ENCODE assay signal across 8 mouse cellular contexts in the genomic region with DNA sequence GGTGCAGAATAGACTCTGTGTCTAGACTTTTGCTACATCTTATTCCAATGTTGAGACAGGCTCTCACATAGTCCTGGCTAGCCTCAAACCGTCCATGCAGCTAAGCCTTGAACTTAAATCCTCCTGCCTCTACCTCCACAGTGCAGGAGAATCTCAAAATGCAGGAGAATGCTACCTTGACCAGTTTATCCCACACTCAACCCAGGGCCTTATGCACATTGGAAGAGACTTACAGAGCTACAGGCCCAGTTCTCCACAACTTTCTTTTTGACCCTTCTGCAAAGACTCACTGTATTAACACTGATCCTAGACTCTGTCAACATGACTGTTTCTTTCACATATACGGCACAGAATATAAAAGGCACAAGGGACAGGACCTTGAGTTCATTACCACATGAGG. TPM values are rescaled to one million over a fixed set of nuclear protein-coding genes. Genes with fewer than 3 reads are reported as not detected.
DNase-seq lines count a peak whose midpoint lies in the region; ATAC-seq lines count a peak whose summit lies in the region.

No protein-coding gene starts in this region.

- 57% methylated on average over 2 of the region's 2 CpGs for whole genome bisulfite sequencing in kidney, embryonic 14.5 days
- 63% methylated on average over 2 of the region's 2 CpGs for WGBS in embryonic facial prominence, embryonic 13.5 days
- 67% methylated on average over 2 of the region's 2 CpGs for WGBS in hindbrain, embryonic 15.5 days
- WGBS in midbrain, embryonic 12.5 days = 75% methylated on average over 2 of the region's 2 CpGs

- intact Hi-C loops in gastrocnemius, postnatal 14 days (cut with DNase I; ENCODE audit: low total_unique reads) = no loop called here

- H3K4me3 ChIP-seq in kidney, embryonic 14.5 days (ENCODE audit: low read length) = peak overlapping the region; percentile 89; the same call in 1 of the 2 replicates
- H3K4me3 ChIP-seq in embryonic facial prominence, embryonic 13.5 days = peak overlapping the region; percentile 3; the same call in 1 of the 2 replicates
- H3K4me3 ChIP-seq in hindbrain, embryonic 15.5 days = peak overlapping the region; percentile 90
- 0 out of 2 replicates have a peak overlapping the region, but pooled peaks have one; percentile 2 for H3K4me3 ChIP-seq in midbrain, embryonic 12.5 days

- no peak for DNase-seq in kidney, adult 9 months
- DNase-seq in Muller cell, postnatal 12 days (ENCODE audit: inconsistent ontology term) = no peak
- no peak for DNase-seq in gastrocnemius, postnatal 14 days
- no peak for DNase-seq in spleen, postnatal 14 days (ENCODE audit: low spot score in 2 of 2)

- H3K27me3 ChIP-seq in kidney, embryonic 14.5 days (ENCODE audit: control insufficient read depth, insufficient read depth, low read length) = no peaks in the 10 kb centered on the region
- H3K27me3 ChIP-seq in embryonic facial prominence, embryonic 13.5 days = no peaks in the 10 kb centered on the region
- H3K27me3 ChIP-seq in hindbrain, embryonic 15.5 days = no peaks in the 10 kb centered on the region
- no peaks in the 10 kb centered on the region for H3K27me3 ChIP-seq in midbrain, embryonic 12.5 days

- H3K36me3 ChIP-seq in kidney, embryonic 14.5 days (ENCODE audit: control insufficient read depth, insufficient read depth, low read length) = no peaks in the 10 kb centered on the region
- H3K36me3 ChIP-seq in embryonic facial prominence, embryonic 13.5 days = peaks cover 3% of the 10 kb centered on the region; the same call in 1 of the 2 replicates
- peaks cover 5% of the 10 kb centered on the region; the same call in 1 of the 2 replicates for H3K36me3 ChIP-seq in hindbrain, embryonic 15.5 days
- peaks cover 8% of the 10 kb centered on the region for H3K36me3 ChIP-seq in midbrain, embryonic 12.5 days

- peaks cover 29% of the 10 kb centered on the region for H3K4me1 ChIP-seq in kidney, embryonic 14.5 days (ENCODE audit: control insufficient read depth, insufficient read depth, low read length)
- H3K4me1 ChIP-seq in embryonic facial prominence, embryonic 13.5 days = peaks cover 35% of the 10 kb centered on the region
- H3K4me1 ChIP-seq in hindbrain, embryonic 15.5 days (replicated peaks) = peaks cover 47% of the 10 kb centered on the region
- H3K4me1 ChIP-seq in midbrain, embryonic 12.5 days = peaks cover 31% of the 10 kb centered on the region

- H3K27ac ChIP-seq in kidney, embryonic 14.5 days (ENCODE audit: low read depth, low read length) = peak overlapping the region; percentile 65; the same call in 1 of the 2 replicates
- peak overlapping the region; percentile 19; the same call in 1 of the 2 replicates for H3K27ac ChIP-seq in embryonic facial prominence, embryonic 13.5 days
- H3K27ac ChIP-seq in hindbrain, embryonic 15.5 days (replicated peaks) = no peak overlapping the region
- no peak overlapping the region for H3K27ac ChIP-seq in midbrain, embryonic 12.5 days (replicated peaks)

- peak overlapping the region; percentile 37; the same call in 1 of the 2 replicates for H3K9ac ChIP-seq in kidney, embryonic 14.5 days (ENCODE audit: low read depth, low read length)
- H3K9ac ChIP-seq in embryonic facial prominence, embryonic 13.5 days = peak overlapping the region; percentile 47; the same call in 1 of the 2 replicates
- no peak overlapping the region for H3K9ac ChIP-seq in hindbrain, embryonic 15.5 days
- H3K9ac ChIP-seq in midbrain, embryonic 12.5 days (replicated peaks) = no peak overlapping the region

- no peak for ATAC-seq in kidney, embryonic 14.5 days (ENCODE audit: low FRiP score, low TSS enrichment)
- ATAC-seq in embryonic facial prominence, embryonic 13.5 days (ENCODE audit: insufficient number of reproducible peaks, insufficient read depth, low FRiP score, low TSS enrichment, low read depth) = no peak
- no peak for ATAC-seq in hindbrain, embryonic 15.5 days (ENCODE audit: low FRiP score, low read depth)
- no peak for ATAC-seq in midbrain, embryonic 12.5 days (ENCODE audit: low FRiP score, low read depth)

- H3K9me3 ChIP-seq in kidney, embryonic 14.5 days (ENCODE audit: control insufficient read depth, low read length) = no peaks in the 10 kb centered on the region
- no peaks in the 10 kb centered on the region for H3K9me3 ChIP-seq in embryonic facial prominence, embryonic 13.5 days
- no peaks in the 10 kb centered on the region for H3K9me3 ChIP-seq in hindbrain, embryonic 15.5 days
- no peaks in the 10 kb centered on the region for H3K9me3 ChIP-seq in midbrain, embryonic 12.5 days

- H3K4me2 ChIP-seq in kidney, embryonic 14.5 days (replicated peaks; ENCODE audit: low read depth, low read length) = peak overlapping the region; percentile 90
- H3K4me2 ChIP-seq in embryonic facial prominence, embryonic 13.5 days = peak overlapping the region; percentile 91
- H3K4me2 ChIP-seq in hindbrain, embryonic 15.5 days = peak overlapping the region; percentile 79
- H3K4me2 ChIP-seq in midbrain, embryonic 12.5 days (replicated peaks) = peak overlapping the region; percentile 96

RNA-seq across cellular contexts. Expression of gene Gna12, which starts 1.9 kb away (rescaled TPM):
- polyA plus RNA-seq in kidney, embryonic 14.5 days (2014; fragmentation: Nextera tagmentation; extraction: Ambion mirVana) = 20.4 and 22.1 TPM in 2 replicates
- 9.3 and 14.3 TPM in 2 replicates for polyA plus RNA-seq in embryonic facial prominence, embryonic 13.5 days (2015; fragmentation: Nextera tagmentation; extraction: Ambion mirVana)
- polyA plus RNA-seq in hindbrain, embryonic 15.5 days (2015; fragmentation: Nextera tagmentation; extraction: Ambion mirVana) = 62.0 and 70.0 TPM in 2 replicates
- polyA plus RNA-seq in midbrain, embryonic 12.5 days (2016; fragmentation: Nextera tagmentation; extraction: Ambion mirVana) = 22.3 and 24.4 TPM in 2 replicates
- 10 to 100 TPM; 26.6 to 35.0 TPM for total RNA-seq in gastrocnemius, postnatal 14 days (2021)

Comparison
In these comparisons a context has a peak if more than half of its experiments do, and no peak if none do; other contexts are left out.
1. H3K27ac ChIP-seq: peak in kidney, embryonic 14.5 days (single experiment) and embryonic facial prominence, embryonic 13.5 days (single experiment); none in hindbrain, embryonic 15.5 days (single experiment) and midbrain, embryonic 12.5 days (single experiment).
2. H3K4me3 ChIP-seq: peak in every context shown above with its lines; median percentile 90 in hindbrain, embryonic 15.5 days; 89 in kidney, embryonic 14.5 days; 3 in embryonic facial prominence, embryonic 13.5 days; 2 in midbrain, embryonic 12.5 days.
3. H3K9ac ChIP-seq: peak in kidney, embryonic 14.5 days (single experiment) and embryonic facial prominence, embryonic 13.5 days (single experiment); none in hindbrain, embryonic 15.5 days (single experiment) and midbrain, embryonic 12.5 days (single experiment).
4. Peak in every context shown above with its lines, with median percentiles within 50 percentile points of each other: H3K4me2 ChIP-seq.